ENCODE assay signal across 27 mouse cellular contexts in genomic region chr5:27247793-27248192, GRCm38 (mm10).
"Had no signal": no experiment of that assay in that cellular context is flagged by ENCODE, and none has a peak within 500 bp of the region (broad histone marks: within the 10 kb centered on the region; RNA-seq: fewer than 3 reads in every experiment).

No protein-coding gene starts in this region.

- H3K27me3 ChIP-seq: heart, embryonic 12.5 days; hindbrain, embryonic 12.5 days; intestine, embryonic 15.5 days; limb, embryonic 12.5 days; liver, embryonic 13.5 days; liver, embryonic 15.5 days had no signal

- H3K4me1 ChIP-seq: heart, embryonic 12.5 days; hindbrain, embryonic 12.5 days; intestine, embryonic 15.5 days; liver, embryonic 13.5 days; liver, embryonic 15.5 days had no signal

- H3K27ac ChIP-seq: gastrocnemius, adult 2 months; heart, embryonic 10.5 days; hindbrain, embryonic 10.5 days; hindbrain, embryonic 12.5 days; hindbrain, embryonic 14.5 days; intestine, embryonic 15.5 days; layer of hippocampus, adult 2 months; left cerebral cortex, adult 2 months; limb, embryonic 10.5 days; limb, embryonic 12.5 days; liver, embryonic 13.5 days; liver, embryonic 15.5 days had no signal

- ATAC-seq: hindbrain, embryonic 16.5 days; inflammation-experienced regulatory T-cells, adult 6 months; intestine, embryonic 15.5 days; intestine, postnatal 0 days had no signal

- DNase-seq: gastrocnemius, adult 2 months; gastrocnemius, postnatal 10 days; gastrocnemius, postnatal 25 days; heart, adult 18-20 months; heart, postnatal 10 days; heart, postnatal 4 days; kidney, adult 18-20 months; kidney, adult 8-10 months; kidney, postnatal 10 days; kidney, postnatal 25 days; kidney, postnatal 4 days; liver; liver, embryonic 13.5 days had no signal

- H3K4me3 ChIP-seq: gastrocnemius, adult 2 months; heart, embryonic 10.5 days; heart, embryonic 12.5 days; hindbrain, embryonic 10.5 days; hindbrain, embryonic 12.5 days; intestine, embryonic 15.5 days; layer of hippocampus, adult 2 months; left cerebral cortex, adult 2 months; limb, embryonic 10.5 days; limb, embryonic 12.5 days; liver, embryonic 13.5 days; liver, embryonic 15.5 days had no signal
